Mouse (Mus musculus) CD4-positive, CD25-positive, alpha-beta regulatory T cell, adult 9 weeks (primary cell): ENCODE results near the gene Mbip. TPM values are rescaled to one million over a fixed set of nuclear protein-coding genes. Genes with fewer than 3 reads are reported as not detected.

Experiments
- polyA plus RNA-seq: library from polyadenylated mRNA; unstranded; fragments of 100-300 nt; shearing (Covaris generic); gene quantifications from one replicate; pipeline ENCODE4 v1.2.1, GENCODE M21; 2017

The Mbip gene
- 39.3 TPM for polyA plus RNA-seq

GRCm38 (mm10) chr12:56345367-56346089 lies at the start of gene Mbip:
Mbip (minus strand) TSS chr12:56345894.

Other genes starting within 250 kb of the Mbip start
- not detected for gene Nkx2-1, start 191.0 kb upstream of the Mbip start, polyA plus RNA-seq